Mouse (Mus musculus): Measurements from ENCODE around the gene Dlec1.

Gene Dlec1

GRCm38 (mm10) chr9:119089437-119089836, 12.8 kb upstream of the Dlec1 start:
- no peak for DNase-seq (ENCODE audit: low spot score)

GRCm38 (mm10) chr9:119090462-119090861, 11.8 kb upstream of the Dlec1 start:
- DNase-seq (ENCODE audit: low spot score), result no peak

- no peak for DNase-seq (ENCODE audit: low spot score)
Measured at GRCm38 (mm10) chr9:119091581-119092310, 10.5 kb upstream of the Dlec1 start.

DNA sequence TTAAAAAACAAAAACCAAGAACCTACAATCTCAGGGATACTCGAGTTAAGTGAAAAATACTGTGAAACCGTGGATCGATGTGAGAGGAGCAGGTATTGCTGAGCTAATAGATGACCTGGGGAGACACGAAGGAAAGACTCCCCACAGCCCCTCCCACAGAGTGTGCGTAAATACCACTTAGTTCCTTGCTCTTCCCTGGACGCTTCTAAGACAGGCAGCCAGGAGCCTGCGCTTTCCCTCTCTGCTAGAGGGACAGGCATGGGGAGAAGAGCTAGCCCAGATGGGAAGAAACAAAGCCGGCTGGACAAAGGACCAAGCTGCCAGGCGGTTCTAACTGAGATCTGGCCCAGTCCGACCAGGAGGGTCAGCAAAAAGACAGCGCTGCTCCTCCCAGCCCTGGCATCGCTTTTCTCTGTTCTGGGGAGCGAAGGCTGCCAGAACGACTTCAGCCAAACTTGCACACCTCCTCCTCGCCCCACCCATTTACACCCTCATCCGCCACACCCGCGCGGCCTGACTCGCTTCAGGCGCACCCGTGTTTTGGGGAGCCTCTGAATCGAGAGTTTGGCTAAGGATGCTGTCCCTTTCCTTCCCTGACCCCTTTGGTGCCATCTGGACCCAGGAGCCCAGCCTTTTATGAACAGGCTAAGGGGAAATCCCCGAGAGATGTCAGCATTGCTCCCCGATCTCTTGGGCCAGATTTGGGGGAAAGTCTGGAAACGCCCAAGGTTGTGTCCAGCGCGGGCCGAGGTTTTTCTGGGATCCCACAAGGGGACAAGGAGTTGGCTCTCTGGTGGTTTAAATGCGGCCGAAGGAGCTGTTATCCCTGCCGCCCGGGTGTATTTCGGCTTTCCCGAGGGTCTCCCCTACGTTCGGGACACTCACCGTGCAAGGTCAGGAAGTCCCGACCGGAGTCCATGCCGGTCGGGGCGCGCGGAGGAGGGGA, 9.5 kb upstream of the Dlec1 start:
- DNase-seq (ENCODE audit: low spot score), result no peak

DNA sequence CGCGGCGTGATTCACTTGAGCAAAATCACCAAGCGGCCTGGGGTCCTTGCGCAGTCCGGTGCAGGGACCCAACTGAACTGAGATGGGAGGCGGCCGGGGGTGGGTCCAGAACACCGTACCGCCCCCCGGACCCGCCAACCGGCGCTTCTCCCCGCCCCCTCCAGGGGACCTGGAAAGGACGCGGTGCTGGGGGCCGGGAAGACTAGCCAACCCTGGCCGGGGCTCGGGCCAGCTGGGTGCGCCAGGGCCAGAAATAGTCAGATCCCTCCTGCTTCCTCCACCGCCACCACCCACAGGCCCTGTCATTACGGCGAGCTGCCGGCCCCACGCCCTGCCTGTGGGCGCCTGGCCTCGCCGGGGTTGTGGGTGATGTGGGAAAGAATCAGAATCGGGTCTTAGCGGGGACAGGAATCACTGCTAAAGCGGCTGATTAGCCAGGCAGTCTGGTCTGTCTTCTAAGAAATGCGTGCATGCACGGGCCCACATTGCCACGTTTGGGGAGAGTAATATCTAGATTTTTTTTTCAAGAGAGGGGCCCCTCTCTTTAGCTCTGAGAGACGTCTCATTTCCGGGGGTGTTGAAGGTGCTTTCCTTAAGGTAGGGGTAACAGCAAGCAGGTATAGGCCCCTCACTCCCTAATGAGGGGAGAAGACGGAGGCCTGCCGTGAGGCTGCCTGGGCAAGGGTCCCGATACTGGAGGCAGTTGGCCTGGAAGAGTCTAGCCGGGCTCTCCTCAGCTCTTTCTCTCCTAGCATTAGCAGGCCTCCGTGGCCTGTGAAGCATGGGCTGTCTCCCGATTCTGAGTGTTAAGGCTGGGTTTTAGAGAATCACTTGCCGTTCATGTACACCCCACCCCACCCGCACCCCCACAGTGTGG, 8.6 kb upstream of the Dlec1 start, which contains the start of gene Plcd1:
Gene Plcd1, minus strand, starts transcription at position 84 of the 877 bp plus-strand sequence.
- DNase-seq (ENCODE audit: low spot score), result peak; percentile 89

GRCm38 (mm10) chr9:119094462-119095109, 7.7 kb upstream of the Dlec1 start:
- no peak for DNase-seq (ENCODE audit: low spot score)

DNA sequence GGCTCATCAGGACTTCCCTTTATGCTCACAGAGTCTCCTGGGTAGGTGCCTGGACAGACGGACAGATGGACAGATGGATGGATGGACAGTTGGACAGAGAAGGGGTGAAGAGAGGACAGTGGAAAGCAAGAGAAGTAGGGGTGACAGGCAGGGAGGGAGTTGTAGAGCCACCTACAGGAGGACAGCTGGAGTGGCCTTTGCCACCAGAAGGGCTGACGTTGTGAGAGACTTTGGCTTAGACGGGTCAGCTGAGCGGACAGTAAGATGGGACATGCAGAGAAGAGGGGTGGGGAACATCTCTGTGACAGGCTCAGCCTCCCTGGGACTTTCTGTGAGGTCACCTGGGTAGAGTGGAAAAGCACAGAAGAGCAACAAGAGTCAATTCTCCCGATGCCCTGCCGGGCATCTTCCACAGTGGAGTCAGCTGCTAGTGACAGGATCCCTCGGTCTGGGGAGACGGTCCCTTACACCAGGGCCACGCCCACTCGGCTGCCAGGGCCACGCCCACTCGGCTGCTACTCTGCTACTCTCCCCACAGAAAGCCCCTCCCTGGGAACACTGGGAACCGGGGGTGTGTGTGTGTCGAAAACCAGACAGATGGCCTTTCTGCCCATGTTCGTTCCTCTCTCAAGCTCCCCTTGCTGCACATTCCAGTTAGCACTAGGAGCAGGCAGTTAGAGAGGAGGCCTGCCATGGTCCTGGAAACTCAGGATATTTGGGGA, 1.9 kb upstream of the Dlec1 start:
- no peak for DNase-seq (ENCODE audit: low spot score)

DNA sequence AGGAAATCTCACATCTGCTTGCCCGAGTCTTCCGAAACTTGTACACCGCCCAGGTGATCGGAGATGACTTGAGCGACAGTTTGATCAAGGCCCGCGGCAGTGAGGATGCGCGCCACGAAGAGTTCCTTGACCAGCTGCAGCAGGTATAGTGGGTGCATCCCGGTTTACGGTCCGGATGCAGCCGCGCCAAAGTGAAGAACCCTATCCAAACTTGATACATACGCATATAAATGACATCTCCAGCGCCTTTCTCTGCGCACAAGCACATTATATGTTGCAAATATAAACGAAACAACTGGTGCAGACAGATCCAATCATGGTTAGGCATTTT, 470 bp downstream of the Dlec1 start:
- no peak for DNase-seq (ENCODE audit: low spot score)

DNA sequence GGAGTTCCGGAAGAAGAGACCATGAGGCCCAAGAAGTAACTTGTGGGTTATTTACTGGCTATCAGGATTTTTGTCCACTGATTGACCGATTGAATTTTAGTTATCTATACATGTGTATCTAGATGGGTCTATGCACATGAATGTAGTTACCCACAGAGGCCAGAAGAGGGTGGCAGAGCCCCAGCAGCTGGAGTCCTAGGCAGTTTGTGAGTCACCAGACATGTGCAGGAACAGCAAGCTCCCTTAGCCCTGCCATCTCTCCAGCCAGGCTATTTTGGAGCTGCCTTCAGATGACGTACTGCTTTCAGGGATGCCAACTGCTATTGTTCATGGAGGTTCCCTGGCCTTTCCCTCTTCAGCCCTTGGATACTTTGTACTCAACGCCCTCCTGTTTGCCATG, 5.3 kb downstream of the Dlec1 start:
- no peak for DNase-seq (ENCODE audit: low spot score)

DNA sequence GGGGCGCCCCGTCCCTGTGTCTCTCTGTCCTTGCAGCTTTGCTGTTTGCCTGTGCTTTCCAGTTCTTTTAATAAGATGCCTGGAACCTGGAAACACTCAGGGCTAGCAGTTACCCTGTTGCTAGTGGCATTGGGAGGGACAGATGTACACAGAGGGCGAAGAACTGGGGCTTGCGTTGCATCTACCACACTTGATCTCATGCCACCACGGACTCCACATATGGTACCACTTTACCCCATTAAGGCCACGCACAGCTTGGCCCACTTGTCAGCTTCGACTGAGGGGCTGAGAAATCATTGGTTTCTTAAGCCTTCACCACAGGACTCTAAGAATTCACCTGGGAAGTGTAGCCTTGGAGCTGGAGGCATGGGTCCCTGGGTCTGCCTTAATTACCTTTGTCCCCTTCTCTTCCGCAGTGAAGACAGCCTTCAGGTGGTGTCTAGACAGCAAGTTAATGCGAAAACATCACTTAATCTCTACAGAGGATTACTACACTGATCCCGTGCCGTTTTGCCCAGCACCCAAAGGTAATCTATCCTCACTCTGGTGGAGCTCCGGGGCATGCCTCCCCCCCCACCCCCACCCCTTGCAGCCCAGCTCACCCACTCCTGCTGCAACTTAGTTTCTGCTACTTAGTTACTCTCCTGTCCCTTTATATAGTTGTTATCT, 7.5 kb downstream of the Dlec1 start:
- DNase-seq (ENCODE audit: low spot score), result no peak

GRCm38 (mm10) chr9:119110640-119111039, 8.4 kb downstream of the Dlec1 start:
- peak; percentile 21 for DNase-seq (ENCODE audit: low spot score)

GRCm38 (mm10) chr9:119114911-119115310, 12.6 kb downstream of the Dlec1 start:
- DNase-seq (ENCODE audit: low spot score), result no peak

DNA sequence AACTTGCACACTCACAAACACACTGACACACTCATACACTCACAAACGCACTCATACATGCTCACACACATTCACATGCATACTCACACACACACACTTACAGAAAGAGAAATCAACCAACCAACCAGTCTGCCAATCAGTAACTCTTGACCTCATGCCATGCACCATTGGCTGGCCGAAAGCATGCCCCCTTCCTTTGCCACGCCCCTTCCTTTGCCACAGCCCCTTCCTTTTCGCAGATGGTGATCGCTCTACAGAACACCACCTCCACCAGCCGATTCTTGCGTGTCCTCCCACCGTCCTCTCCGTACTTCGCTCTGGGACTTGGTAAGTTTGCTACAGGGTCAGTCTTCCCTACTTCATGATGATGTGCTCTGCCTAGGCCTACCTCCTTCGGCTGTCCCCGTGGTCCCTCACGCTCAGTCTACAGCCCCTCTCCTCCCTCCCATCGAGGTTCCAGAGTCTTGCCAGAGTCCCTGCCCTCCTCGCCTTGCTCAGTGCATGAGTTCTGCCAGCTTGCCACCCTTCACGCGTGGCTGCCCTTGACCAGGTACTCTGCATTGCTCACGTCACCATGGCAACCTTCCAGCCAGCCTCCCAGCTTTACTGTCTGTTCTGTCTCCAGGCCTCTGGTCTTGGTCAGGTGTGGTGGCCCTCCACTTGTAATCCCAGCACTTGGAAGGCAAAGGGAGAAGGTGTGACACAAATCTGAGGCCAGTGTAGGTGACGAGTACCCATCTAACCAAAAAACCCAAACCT, 17.3 kb downstream of the Dlec1 start:
- DNase-seq (ENCODE audit: low spot score), result no peak

DNA sequence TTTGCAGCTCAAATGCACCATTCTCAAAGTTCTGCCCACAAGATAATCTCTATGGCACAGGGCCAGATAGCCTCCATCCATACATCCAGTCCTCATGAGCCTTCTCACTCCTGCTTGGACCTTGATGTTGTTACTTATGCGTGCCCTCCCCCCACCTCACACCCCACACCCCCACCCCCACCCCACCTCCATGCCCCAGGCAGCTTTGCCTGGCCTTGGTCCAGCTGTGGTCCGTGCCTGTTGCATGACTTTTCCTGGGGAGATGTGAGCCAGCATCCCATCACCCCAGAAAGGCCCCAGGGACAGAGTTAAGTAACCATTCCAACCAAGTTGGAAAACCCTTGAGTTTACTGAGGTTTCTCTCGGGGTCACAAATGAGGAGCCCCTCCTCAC, 17.9 kb downstream of the Dlec1 start:
- DNase-seq (ENCODE audit: low spot score), result no peak

- DNase-seq (ENCODE audit: low spot score), result no peak
Measured at GRCm38 (mm10) chr9:119122596-119123369, 20.5 kb downstream of the Dlec1 start.

DNA sequence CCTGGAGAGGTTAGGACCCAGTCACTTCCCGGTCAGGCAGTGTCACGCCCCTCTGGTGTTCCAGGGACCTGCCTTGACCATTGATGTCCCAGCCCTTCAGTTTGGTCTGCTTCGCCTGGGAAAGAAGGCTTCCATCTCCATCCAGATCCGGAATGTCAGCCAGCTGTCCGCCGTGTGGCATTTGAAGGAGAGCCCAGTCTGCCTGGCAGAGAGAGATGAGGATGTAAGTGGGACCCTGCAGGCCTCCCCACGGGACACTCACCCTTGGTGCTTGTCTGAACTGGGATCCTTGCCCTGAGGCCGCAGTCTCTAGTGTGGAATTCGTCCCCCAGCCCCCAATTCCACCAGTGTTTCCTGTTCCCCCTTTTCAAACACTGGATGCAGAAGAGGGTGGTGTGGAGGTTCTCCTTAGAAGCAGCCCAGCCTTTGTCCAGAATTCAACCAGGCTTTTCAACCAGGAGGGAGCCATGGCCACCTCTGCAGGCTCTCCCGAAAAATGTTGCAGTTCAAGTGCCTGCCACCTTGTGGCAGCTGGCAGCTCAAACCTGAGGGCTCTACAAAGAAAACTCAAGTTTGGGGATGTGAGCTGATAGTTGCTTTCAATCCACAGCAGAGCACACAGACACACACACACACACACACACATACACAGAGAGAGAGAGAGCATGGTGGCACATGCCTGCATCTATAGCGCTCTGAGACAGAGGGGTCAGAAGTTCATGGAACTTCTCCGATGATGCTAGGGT, 26.3 kb downstream of the Dlec1 start:
- DNase-seq (ENCODE audit: low spot score), result no peak

- DNase-seq (ENCODE audit: low spot score), result no peak
Measured at GRCm38 (mm10) chr9:119130692-119131091, 28.4 kb downstream of the Dlec1 start.

- DNase-seq (ENCODE audit: low spot score), result no peak
Measured at GRCm38 (mm10) chr9:119138836-119139235, 36.6 kb downstream of the Dlec1 start.
